9 mouse cellular contexts compared by ENCODE assay signal in the genomic region with DNA sequence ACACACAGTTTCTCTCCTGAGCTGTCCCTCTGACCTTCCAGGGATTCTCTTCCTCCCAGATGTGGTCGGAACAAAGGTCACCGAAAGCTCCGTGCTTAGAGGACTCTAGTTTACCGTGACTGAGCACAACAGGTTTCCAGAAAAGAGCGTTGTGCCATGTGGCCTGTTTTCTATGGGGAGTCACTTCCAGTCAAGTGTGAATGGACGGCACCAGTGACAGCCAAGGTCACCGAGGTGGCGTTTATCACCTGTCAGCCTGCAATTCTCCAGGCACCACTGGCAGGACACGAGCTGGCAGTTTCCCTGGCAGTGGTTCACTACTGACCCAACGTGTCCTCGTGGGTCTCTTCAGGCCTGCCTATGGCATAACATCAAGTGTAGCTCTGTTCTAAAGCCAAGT. TPM values are rescaled to one million over a fixed set of nuclear protein-coding genes. Genes with fewer than 3 reads are reported as not detected.
DNase-seq lines count a peak whose midpoint lies in the region; ATAC-seq and TF ChIP-seq lines count a peak whose summit lies in the region.
"Had no signal": no experiment of that assay in that cellular context is flagged by ENCODE, and none has a peak within 500 bp of the region (broad histone marks: within the 10 kb centered on the region; RNA-seq: fewer than 3 reads in every experiment).

No protein-coding gene starts in this region.

- DNase-seq in kidney, adult 9 months = peak; percentile 83
- no peak for DNase-seq in liver, postnatal 0 days
- DNase-seq in embryo, embryonic 9.5 days (ENCODE audit: extremely low spot score) = no peak
- DNase-seq in right cerebral cortex, postnatal 25 days = no peak
- no peak for DNase-seq in forebrain, embryonic 11.5 days (ENCODE audit: low spot score)
- DNase-seq: lung, embryonic 14.5 days had no signal

- no peak overlapping the region for H3K9ac ChIP-seq in heart, embryonic 15.5 days
- H3K9ac ChIP-seq in liver, postnatal 0 days (replicated peaks) = 0 out of 2 replicates have a peak overlapping the region, but pooled peaks have one; percentile 21
- H3K9ac ChIP-seq in forebrain, embryonic 11.5 days (ENCODE audit: low read length) = no peak overlapping the region
- H3K9ac ChIP-seq: lung, embryonic 14.5 days had no signal

- no peak overlapping the region for H3K4me2 ChIP-seq in heart, embryonic 15.5 days
- 0 out of 2 replicates have a peak overlapping the region, but pooled peaks have one; percentile 19 for H3K4me2 ChIP-seq in liver, postnatal 0 days (ENCODE audit: low read depth, low read length)
- no peak overlapping the region for H3K4me2 ChIP-seq in forebrain, embryonic 11.5 days (ENCODE audit: low read depth, low read length, severe bottlenecking)
- H3K4me2 ChIP-seq: lung, embryonic 14.5 days had no signal

- no peaks in the 10 kb centered on the region for H3K27me3 ChIP-seq in erythroblast, embryonic 14.5 days (ENCODE audit: control insufficient read depth)
- no peaks in the 10 kb centered on the region for H3K27me3 ChIP-seq in heart, embryonic 15.5 days
- no peaks in the 10 kb centered on the region for H3K27me3 ChIP-seq in liver, postnatal 0 days (ENCODE audit: insufficient read depth, low read length)
- H3K27me3 ChIP-seq in forebrain, embryonic 11.5 days (ENCODE audit: control insufficient read depth, insufficient read depth, low read length) = no peaks in the 10 kb centered on the region

- TF ChIP-seq EP300 in liver, postnatal 0 days (IDR thresholded peaks at IDR 0.05; ENCODE audit: low read depth) = no peak

- H3K4me1 ChIP-seq in erythroblast, embryonic 14.5 days (ENCODE audit: control insufficient read depth) = peaks cover 68% of the 10 kb centered on the region
- peaks cover 39% of the 10 kb centered on the region for H3K4me1 ChIP-seq in heart, embryonic 15.5 days (replicated peaks)
- peaks cover 39% of the 10 kb centered on the region for H3K4me1 ChIP-seq in liver, postnatal 0 days (ENCODE audit: insufficient read depth)
- H3K4me1 ChIP-seq in forebrain, embryonic 11.5 days (replicated peaks; ENCODE audit: control insufficient read depth, insufficient read depth, low read length) = peaks cover 4% of the 10 kb centered on the region; the same call in 1 of the 2 replicates

- peaks cover 91% of the 10 kb centered on the region for H3K36me3 ChIP-seq in erythroblast, embryonic 14.5 days (ENCODE audit: control insufficient read depth)
- H3K36me3 ChIP-seq in heart, embryonic 15.5 days = peaks cover 60% of the 10 kb centered on the region
- peaks cover 78% of the 10 kb centered on the region for H3K36me3 ChIP-seq in liver, postnatal 0 days (replicated peaks; ENCODE audit: insufficient read depth, low read length)
- H3K36me3 ChIP-seq in forebrain, embryonic 11.5 days (ENCODE audit: control insufficient read depth, insufficient read depth, low read length) = peaks cover 25% of the 10 kb centered on the region

- TF ChIP-seq CTCF in liver, postnatal 0 days (IDR thresholded peaks at IDR 0.05; ENCODE audit: low read depth) = no peak

- 21% methylated on average over 11 of the region's 11 CpGs for WGBS in heart, embryonic 15.5 days
- 65% methylated on average over 11 of the region's 11 CpGs for WGBS in liver, postnatal 0 days (ENCODE audit: insufficient replicate concordance)
- WGBS in forebrain, embryonic 11.5 days = 86% methylated on average over 11 of the region's 11 CpGs

- ATAC-seq in erythroblast, adult 5-6 weeks (replicated peaks; ENCODE audit: low FRiP score, poor library complexity, severe bottlenecking) = no peak
- ATAC-seq in heart, embryonic 15.5 days (replicated peaks; ENCODE audit: insufficient number of reproducible peaks, insufficient read depth, low FRiP score, low read depth) = 0 out of 2 replicates have a peak, but pooled peaks have one; percentile 7
- ATAC-seq in liver, postnatal 0 days = no peak
- ATAC-seq in forebrain, embryonic 11.5 days (replicated peaks; ENCODE audit: low FRiP score) = no peak

- peak overlapping the region; percentile 76 for H3K27ac ChIP-seq in heart, embryonic 15.5 days
- peak overlapping the region; percentile 72 for H3K27ac ChIP-seq in liver, postnatal 0 days (ENCODE audit: low read depth)
- no peak overlapping the region for H3K27ac ChIP-seq in forebrain, embryonic 11.5 days (ENCODE audit: low read depth, low read length)

- H3K4me3 ChIP-seq in erythroblast, embryonic 14.5 days (replicated peaks) = peak overlapping the region; percentile 10
- H3K4me3 ChIP-seq in heart, embryonic 15.5 days = no peak overlapping the region
- no peak overlapping the region for H3K4me3 ChIP-seq in liver, postnatal 0 days (ENCODE audit: low read depth, low read length)
- H3K4me3 ChIP-seq in forebrain, embryonic 11.5 days (ENCODE audit: low read depth, low read length) = no peak overlapping the region

- H3K9me3 ChIP-seq in erythroblast, embryonic 14.5 days (ENCODE audit: control insufficient read depth, low read length) = no peaks in the 10 kb centered on the region
- H3K9me3 ChIP-seq in heart, embryonic 15.5 days (replicated peaks) = no peaks in the 10 kb centered on the region
- H3K9me3 ChIP-seq in liver, postnatal 0 days (ENCODE audit: low read length) = no peaks in the 10 kb centered on the region
- no peaks in the 10 kb centered on the region for H3K9me3 ChIP-seq in forebrain, embryonic 11.5 days (ENCODE audit: control insufficient read depth, low read length)

RNA-seq across cellular contexts. Expression of gene Prkab1, which starts 4.9 kb away (rescaled TPM):
- polyA plus RNA-seq in erythroblast, embryonic 14.5 days (2012) = 46.1 and 68.5 TPM in 2 replicates
- 71.5 and 102 TPM in 2 replicates for total RNA-seq in erythroblast, adult 5-6 weeks (2015; ENCODE audit: low replicate concordance)
- total RNA-seq in erythroblast, adult 5-6 weeks (2017; ENCODE audit: low replicate concordance) = 50.3 and 72.4 TPM in 2 replicates
- 33.3 and 44.9 TPM in 2 replicates for polyA plus RNA-seq in heart, embryonic 15.5 days (2015; fragmentation: Nextera tagmentation; extraction: Ambion mirVana)
- 51.6 and 51.8 TPM in 2 replicates for polyA plus RNA-seq in liver, postnatal 0 days (2015; fragmentation: Nextera tagmentation; extraction: Ambion mirVana)
- 61.0 and 63.6 TPM in 2 replicates for polyA plus RNA-seq in forebrain, embryonic 11.5 days (2014; fragmentation: Nextera tagmentation; extraction: Ambion mirVana)
